Mouse (Mus musculus) limb, embryonic 11.5 days (tissue): ENCODE measurements around the gene Ptprz1. TPM values are rescaled to one million over a fixed set of nuclear protein-coding genes. Genes with fewer than 3 reads are reported as not detected.

Experiments used
- ATAC-seq: fragments of 200-750 bp; cut with Nextera tagmentation; 2 replicates; pipeline ENCODE4 v1.8.0; 2017; ENCODE audit warnings: low read depth; ENCODE audit not compliant: insufficient number of reproducible peaks, low FRiP score, low TSS enrichment
- DNase-seq: peaks from one replicate; pipeline ENCODE4 v3.0.0-alpha.2; 2015; ENCODE audit warnings: low spot score
- H3K27ac ChIP-seq: fragments of 300-500 bp; sonication (generic); replicated peaks from 2 replicates; pipeline ENCODE4 v1.5.1; 2014; ENCODE audit warnings: low read depth, mild to moderate bottlenecking, low read length
- H3K27me3 ChIP-seq: fragments of 300-500 bp; sonication (generic); 2 replicates; pipeline ENCODE4 v1.6.1; 2014; ENCODE audit warnings: mild to moderate bottlenecking, low read length, mixed read lengths; ENCODE audit not compliant: control insufficient read depth, insufficient read depth
- H3K36me3 ChIP-seq: fragments of 300-500 bp; sonication (generic); 2 replicates; pipeline ENCODE4 v1.6.1; 2014; ENCODE audit warnings: mild to moderate bottlenecking, low read length, moderate library complexity, mixed read lengths; ENCODE audit not compliant: control insufficient read depth, insufficient read depth
- H3K4me1 ChIP-seq: fragments of 300-500 bp; sonication (generic); 2 replicates; pipeline ENCODE4 v1.6.1; 2014; ENCODE audit warnings: low read length, mixed read lengths; ENCODE audit not compliant: control insufficient read depth, insufficient read depth
- H3K4me2 ChIP-seq: fragments of 300-500 bp; sonication (generic); 2 replicates; pipeline ENCODE4 v1.6.1; 2014; ENCODE audit warnings: low read depth, mild to moderate bottlenecking, moderate library complexity; ENCODE audit not compliant: severe bottlenecking
- H3K4me3 ChIP-seq: fragments of 300-500 bp; sonication (generic); 2 replicates; pipeline ENCODE4 v1.5.1; 2014; ENCODE audit warnings: low read depth, low read length
- H3K9ac ChIP-seq: fragments of 300-500 bp; sonication (generic); 2 replicates; pipeline ENCODE4 v1.6.1; 2014; ENCODE audit warnings: mild to moderate bottlenecking, low read length
- H3K9me3 ChIP-seq: fragments of 300-500 bp; sonication (generic); 2 replicates; pipeline ENCODE4 v1.6.1; 2016; ENCODE audit warnings: low read length; ENCODE audit not compliant: control insufficient read depth
- WGBS: fragments of 180-500 bp; shearing (Covaris S2); extraction: QIAGEN DNeasy Blood & Tissue Kit; methylation state at CpG from one replicate; pipeline ENCODE4 v1.1.7; 2014; 5-methylcytosine and 5-hydroxymethylcytosine counted together
- polyA plus RNA-seq: library from polyadenylated mRNA; unstranded; fragments of >200 nt; fragmentation: Nextera tagmentation; extraction: Ambion mirVana; gene quantifications from 2 replicates; pipeline ENCODE4 v1.2.1, GENCODE M21; 2014

The Ptprz1 gene
- polyA plus RNA-seq, 1 experiment from 2014 or later, result 1.5 TPM

GRCm38 (mm10) chr6:22908510-22909256 lies 33.4 kb downstream of the Ptprz1 start:
- Histone ChIP-seq H3K4me1 (no peaks in the 10 kb centered on the region), H3K4me3 (no peak overlapping the region), H3K9ac (no peak overlapping the region), H3K27me3 (no peaks in the 10 kb centered on the region), H3K27ac (no peak overlapping the region), H3K9me3 (no peaks in the 10 kb centered on the region), H3K36me3 (no peaks in the 10 kb centered on the region), H3K4me2 (no peak overlapping the region)
- ATAC-seq (no peak), DNase-seq (no peak)
- WGBS, result 79% methylated on average over 6 of the region's 6 CpGs

DNA sequence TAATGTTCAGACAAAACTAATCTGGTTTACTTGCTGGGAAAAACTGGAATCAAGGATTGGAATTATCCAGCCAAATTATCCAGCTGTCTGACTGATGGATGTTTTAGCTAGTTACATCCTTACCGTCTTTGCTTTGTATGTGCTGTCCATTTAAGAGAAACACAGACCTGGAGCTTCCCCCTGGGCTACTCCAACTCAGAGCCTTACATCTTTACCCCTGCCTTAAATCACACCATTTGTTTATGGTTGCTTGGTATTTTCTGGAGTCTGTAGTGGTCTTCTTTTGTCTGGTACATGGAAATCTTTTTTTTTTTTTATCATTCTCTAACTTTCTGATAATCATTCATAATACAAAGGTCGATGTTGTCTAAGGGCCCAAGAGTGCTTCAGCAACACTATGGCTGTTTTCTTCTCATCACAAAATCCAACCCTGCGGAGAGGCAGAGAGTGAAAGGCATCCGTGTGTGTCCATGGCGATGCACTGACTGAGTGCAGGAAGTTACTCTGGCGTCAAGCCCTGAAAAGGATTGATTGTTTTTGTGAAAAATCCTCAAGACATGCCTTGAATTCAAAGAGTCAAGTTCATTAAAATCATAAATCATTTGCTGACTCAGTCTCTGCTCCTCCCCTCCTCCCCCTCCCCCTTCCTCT lies 34.1 kb downstream of the Ptprz1 start:
- WGBS, result 58% methylated on average over 6 of the region's 6 CpGs
- DNase-seq, result no peak
- no peak for ATAC-seq
- no peaks in the 10 kb centered on the region for H3K9me3 ChIP-seq
- no peak overlapping the region for H3K27ac ChIP-seq
- no peak overlapping the region for H3K4me2 ChIP-seq
- no peak overlapping the region for H3K4me3 ChIP-seq
- H3K27me3 ChIP-seq, result no peaks in the 10 kb centered on the region
- H3K36me3 ChIP-seq, result no peaks in the 10 kb centered on the region
- H3K9ac ChIP-seq, result no peak overlapping the region
- H3K4me1 ChIP-seq, result no peaks in the 10 kb centered on the region

DNA sequence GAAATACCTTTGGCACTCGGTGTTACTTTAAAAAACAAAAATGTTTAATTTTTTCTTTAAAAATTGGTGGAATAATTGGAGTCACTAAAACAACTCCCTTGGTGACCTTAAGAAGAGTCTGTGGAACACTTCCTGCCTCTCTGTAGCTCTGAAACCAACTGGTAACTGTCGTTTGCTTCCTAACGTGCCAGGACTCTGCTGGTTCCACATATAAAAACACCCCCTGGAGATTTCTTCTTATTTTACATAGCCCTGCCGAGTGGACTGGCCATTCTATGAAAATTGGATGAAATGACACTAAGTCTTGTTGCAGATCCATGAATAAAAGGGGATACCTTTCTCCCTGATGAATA lies 34.6 kb downstream of the Ptprz1 start:
- Histone ChIP-seq H3K4me1 (no peaks in the 10 kb centered on the region), H3K36me3 (no peaks in the 10 kb centered on the region), H3K9ac (no peak overlapping the region), H3K27ac (no peak overlapping the region), H3K27me3 (no peaks in the 10 kb centered on the region), H3K4me2 (no peak overlapping the region), H3K9me3 (no peaks in the 10 kb centered on the region), H3K4me3 (no peak overlapping the region)
- 39% methylated on average over 4 of the region's 4 CpGs for WGBS
- DNase-seq, result no peak
- no peak for ATAC-seq

GRCm38 (mm10) chr6:22922880-22923279 lies 47.6 kb downstream of the Ptprz1 start:
- H3K36me3 ChIP-seq, result no peaks in the 10 kb centered on the region
- WGBS, result 19% methylated on average over 1 of the region's 1 CpGs
- H3K4me3 ChIP-seq, result no peak overlapping the region
- DNase-seq (no peak), ATAC-seq (no peak)
- no peak overlapping the region for H3K9ac ChIP-seq
- H3K27me3 ChIP-seq, result no peaks in the 10 kb centered on the region
- H3K9me3 ChIP-seq, result no peaks in the 10 kb centered on the region
- no peaks in the 10 kb centered on the region for H3K4me1 ChIP-seq
- no peak overlapping the region for H3K27ac ChIP-seq
- no peak overlapping the region for H3K4me2 ChIP-seq

GRCm38 (mm10) chr6:22932768-22933265 lies 57.5 kb downstream of the Ptprz1 start:
- no peaks in the 10 kb centered on the region for H3K36me3 ChIP-seq
- no peak overlapping the region for H3K9ac ChIP-seq
- no peak overlapping the region for H3K27ac ChIP-seq
- H3K9me3 ChIP-seq, result no peaks in the 10 kb centered on the region
- ATAC-seq (no peak), DNase-seq (no peak)
- WGBS, result 80% methylated on average over 2 of the region's 2 CpGs
- no peaks in the 10 kb centered on the region for H3K27me3 ChIP-seq
- no peaks in the 10 kb centered on the region for H3K4me1 ChIP-seq
- no peak overlapping the region for H3K4me3 ChIP-seq
- H3K4me2 ChIP-seq, result no peak overlapping the region

DNA sequence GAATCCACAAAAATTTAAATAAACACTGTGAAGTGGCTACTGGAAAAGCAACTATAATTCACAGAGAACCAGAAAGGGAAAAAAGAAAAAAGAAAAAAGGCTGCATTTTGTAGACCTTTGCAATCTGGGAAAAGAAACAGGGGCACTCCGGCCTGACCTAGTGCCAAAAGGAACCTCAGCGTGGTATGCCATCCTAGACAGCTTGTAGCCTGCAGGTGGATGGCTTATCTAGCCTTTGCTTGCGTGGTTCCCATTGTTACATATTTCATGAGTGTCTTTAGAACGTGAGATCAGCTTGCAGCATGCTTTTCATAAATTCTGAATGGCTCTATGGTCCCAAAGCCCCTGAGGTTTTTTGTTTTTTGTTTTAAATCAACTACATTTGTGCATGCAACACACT lies 61.8 kb downstream of the Ptprz1 start:
- Histone ChIP-seq H3K27me3 (no peaks in the 10 kb centered on the region), H3K4me2 (no peak overlapping the region), H3K9me3 (no peaks in the 10 kb centered on the region), H3K36me3 (no peaks in the 10 kb centered on the region), H3K27ac (no peak overlapping the region), H3K4me3 (no peak overlapping the region), H3K4me1 (no peaks in the 10 kb centered on the region), H3K9ac (no peak overlapping the region)
- ATAC-seq, result no peak
- DNase-seq, result no peak
- WGBS, result 92% methylated on average over 4 of the region's 4 CpGs

GRCm38 (mm10) chr6:22937526-22937925 lies 62.2 kb downstream of the Ptprz1 start:
- Histone ChIP-seq H3K27me3 (no peaks in the 10 kb centered on the region), H3K4me1 (no peaks in the 10 kb centered on the region), H3K27ac (no peak overlapping the region), H3K36me3 (no peaks in the 10 kb centered on the region), H3K9ac (no peak overlapping the region), H3K4me2 (no peak overlapping the region), H3K9me3 (no peaks in the 10 kb centered on the region), H3K4me3 (no peak overlapping the region)
- DNase-seq, result no peak
- ATAC-seq, result no peak
- 73% methylated on average over 5 of the region's 5 CpGs for WGBS

DNA sequence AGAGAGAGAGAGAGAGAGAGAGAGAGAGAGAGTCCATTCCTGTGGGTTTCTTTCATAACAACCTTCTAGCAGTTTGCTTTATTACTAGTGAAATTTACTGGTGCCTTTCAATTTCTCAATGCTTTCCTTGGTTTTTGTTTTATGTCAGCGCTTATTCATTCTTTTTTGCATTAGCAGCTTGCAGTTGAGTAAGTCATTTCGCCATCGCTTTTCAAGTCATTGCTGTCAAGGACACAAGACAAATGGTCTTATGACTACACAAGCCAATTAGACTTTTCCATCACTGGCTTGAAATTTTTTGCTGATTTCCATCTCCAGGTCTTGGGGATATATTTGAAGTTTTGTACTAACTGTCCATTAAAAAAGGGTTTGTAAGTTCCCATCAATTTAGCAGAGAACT lies 68.9 kb downstream of the Ptprz1 start:
- Histone ChIP-seq H3K9me3 (no peaks in the 10 kb centered on the region), H3K4me3 (no peak overlapping the region), H3K27me3 (no peaks in the 10 kb centered on the region), H3K9ac (no peak overlapping the region), H3K36me3 (no peaks in the 10 kb centered on the region), H3K4me2 (no peak overlapping the region), H3K4me1 (no peaks in the 10 kb centered on the region), H3K27ac (no peak overlapping the region)
- DNase-seq (no peak), ATAC-seq (no peak)
- WGBS, result 88% methylated on average over 3 of the region's 3 CpGs
